Mouse (Mus musculus): Measurements from ENCODE around the gene Zbtb20.

Zbtb20 gene

GRCm38 (mm10) chr16:43080923-43081702 lies 205.4 kb downstream of the Zbtb20 start:
- DNase-seq, result no peak

- DNase-seq, result no peak
Observed at GRCm38 (mm10) chr16:43081995-43082394, 206.3 kb downstream of the Zbtb20 start.

GRCm38 (mm10) chr16:43082801-43083200 lies 207.1 kb downstream of the Zbtb20 start:
- DNase-seq, result no peak

GRCm38 (mm10) chr16:43090188-43090587 lies 214.5 kb downstream of the Zbtb20 start:
- no peak for DNase-seq

- DNase-seq, result no peak
Observed at GRCm38 (mm10) chr16:43094161-43094560, 218.5 kb downstream of the Zbtb20 start.

- no peak for DNase-seq
Observed at GRCm38 (mm10) chr16:43094756-43095155, 219.1 kb downstream of the Zbtb20 start.

GRCm38 (mm10) chr16:43096040-43096439 lies 220.4 kb downstream of the Zbtb20 start:
- no peak for DNase-seq

- DNase-seq, result no peak
Observed at GRCm38 (mm10) chr16:43098153-43098552, 222.5 kb downstream of the Zbtb20 start.

- no peak for DNase-seq
Observed at GRCm38 (mm10) chr16:43098666-43099065, 223.0 kb downstream of the Zbtb20 start.

GRCm38 (mm10) chr16:43111288-43111687 lies 235.6 kb downstream of the Zbtb20 start:
- no peak for DNase-seq

- no peak for DNase-seq
Observed at GRCm38 (mm10) chr16:43113968-43114367, 238.3 kb downstream of the Zbtb20 start.

- DNase-seq, result no peak
Observed at GRCm38 (mm10) chr16:43129966-43130365, 254.3 kb downstream of the Zbtb20 start.

- DNase-seq, result no peak
Observed at GRCm38 (mm10) chr16:43130583-43130982, 254.9 kb downstream of the Zbtb20 start.

- DNase-seq, result no peak
Observed at GRCm38 (mm10) chr16:43131077-43131476, 255.4 kb downstream of the Zbtb20 start.

- no peak for DNase-seq
Observed at GRCm38 (mm10) chr16:43168506-43168905, 292.8 kb downstream of the Zbtb20 start.

GRCm38 (mm10) chr16:43169273-43169905 lies 293.7 kb downstream of the Zbtb20 start:
- DNase-seq, result no peak

- DNase-seq, result no peak
Observed at GRCm38 (mm10) chr16:43172139-43172538, 296.5 kb downstream of the Zbtb20 start.

- DNase-seq, result no peak
Observed at GRCm38 (mm10) chr16:43172912-43173311, 297.2 kb downstream of the Zbtb20 start.

GRCm38 (mm10) chr16:43174815-43175214 lies 299.1 kb downstream of the Zbtb20 start:
- no peak for DNase-seq

- no peak for DNase-seq
Observed at GRCm38 (mm10) chr16:43181038-43181437, 305.4 kb downstream of the Zbtb20 start.

GRCm38 (mm10) chr16:43190390-43190789 lies 314.7 kb downstream of the Zbtb20 start:
- DNase-seq, result no peak

- no peak for DNase-seq
Observed at GRCm38 (mm10) chr16:43191060-43191850, 315.6 kb downstream of the Zbtb20 start.

GRCm38 (mm10) chr16:43193631-43194239 lies 318.1 kb downstream of the Zbtb20 start:
- DNase-seq, result no peak

Data from lung, postnatal 14 days (tissue).